ENCODE assay signal across 9 mouse cellular contexts in the genomic region with DNA sequence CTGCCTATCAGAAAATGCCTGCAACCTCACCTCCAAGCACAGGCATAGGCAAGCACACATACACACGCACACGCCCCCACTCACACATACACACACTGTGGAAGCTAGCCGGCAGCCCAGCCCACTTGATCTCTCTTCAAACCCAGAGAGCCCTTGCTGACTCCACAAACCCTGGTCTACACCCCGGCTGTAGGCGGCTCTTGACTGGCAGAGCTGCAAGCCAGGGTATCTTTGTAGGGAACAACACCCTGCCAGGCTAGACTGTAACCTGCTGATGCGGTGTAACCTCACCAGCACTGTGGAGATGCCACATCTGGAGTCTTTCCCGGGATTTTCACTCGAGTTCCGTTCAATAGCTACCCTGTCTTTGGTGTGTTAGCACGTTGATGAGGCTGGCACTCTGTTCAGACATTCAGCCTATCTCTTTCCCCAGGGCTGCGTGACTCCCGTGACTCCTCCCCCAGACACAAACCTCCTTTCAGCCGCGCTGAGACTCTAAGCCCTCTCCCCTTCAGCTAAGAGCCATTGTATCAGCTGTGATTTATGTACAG.
DNase-seq lines count a peak whose midpoint lies in the region; ATAC-seq and TF ChIP-seq lines count a peak whose summit lies in the region.
"Had no signal": no experiment of that assay in that cellular context is flagged by ENCODE, and none has a peak within 500 bp of the region (broad histone marks: within the 10 kb centered on the region; RNA-seq: fewer than 3 reads in every experiment).

No protein-coding gene starts in this region.

- TF ChIP-seq POLR2A in thymus, adult 2 months (IDR thresholded peaks at IDR 0.05; ENCODE audit: control insufficient read depth, extremely low read depth, insufficient read depth, low read length, poor library complexity), result no peak

- H3K4me3 ChIP-seq in lung, embryonic 15.5 days, result peak overlapping the region; percentile 14; the same call in 1 of the 2 replicates
- H3K4me3 ChIP-seq in stomach, embryonic 16.5 days (replicated peaks; ENCODE audit: low read length), result peak overlapping the region; percentile 18; the same call in 1 of the 2 replicates
- H3K4me3 ChIP-seq in thymus, adult 2 months (ENCODE audit: control insufficient read depth, insufficient read depth, low read length), result no peak overlapping the region

- 13% methylated on average over 14 of the region's 14 CpGs for WGBS in lung, embryonic 15.5 days
- 15% methylated on average over 14 of the region's 14 CpGs for WGBS in stomach, embryonic 16.5 days
- WGBS in thymus, adult 2 months, result 68% methylated on average over 14 of the region's 14 CpGs

- H3K36me3 ChIP-seq in lung, embryonic 15.5 days, result no peaks in the 10 kb centered on the region
- no peaks in the 10 kb centered on the region for H3K36me3 ChIP-seq in stomach, embryonic 16.5 days (ENCODE audit: control insufficient read depth, insufficient read depth, low read length)
- H3K36me3 ChIP-seq in thymus, adult 2 months (ENCODE audit: control insufficient read depth, insufficient read depth, low read length), result no peaks in the 10 kb centered on the region

- no peak for DNase-seq in lung, postnatal 10 days
- DNase-seq in layer of hippocampus, adult 18-20 months (ENCODE audit: low spot score in 2 of 2), result peak; percentile 27 to 55
- DNase-seq in mesoderm, embryonic 11.5 days (ENCODE audit: low read depth, low spot score), result peak; percentile 93
- DNase-seq in thymus, adult 18-20 months, result no peak
- no peak for DNase-seq in thymus, adult 2 months

- peak; percentile 66 for ATAC-seq in lung, embryonic 15.5 days (ENCODE audit: borderline replicate concordance, extremely low read depth, low FRiP score, low TSS enrichment)
- peak; percentile 76 for ATAC-seq in frontal cortex, adult (ENCODE audit: low TSS enrichment)
- ATAC-seq in stomach, embryonic 16.5 days (ENCODE audit: insufficient read depth, low FRiP score), result 0 out of 2 replicates have a peak, but pooled peaks have one; percentile 34

- H3K27ac ChIP-seq in lung, embryonic 15.5 days, result 0 out of 2 replicates have a peak overlapping the region, but pooled peaks have one; percentile 27
- H3K27ac ChIP-seq in stomach, embryonic 16.5 days (ENCODE audit: low read length), result no peak overlapping the region
- no peak overlapping the region for H3K27ac ChIP-seq in thymus, adult 2 months (ENCODE audit: control insufficient read depth, insufficient read depth, low read length)
- H3K27ac ChIP-seq: liver, embryonic 14.5 days had no signal

- TF ChIP-seq CTCF in thymus, adult 2 months (IDR thresholded peaks at IDR 0.05; ENCODE audit: borderline replicate concordance, control insufficient read depth, extremely low read depth, insufficient read depth, low read length, poor library complexity), result no peak

- no peak overlapping the region for H3K9ac ChIP-seq in lung, embryonic 15.5 days
- peak overlapping the region; percentile 57 for H3K9ac ChIP-seq in stomach, embryonic 16.5 days (ENCODE audit: low read length)
- H3K9ac ChIP-seq: liver, embryonic 14.5 days had no signal

- no peaks in the 10 kb centered on the region for H3K9me3 ChIP-seq in lung, embryonic 15.5 days
- no peaks in the 10 kb centered on the region for H3K9me3 ChIP-seq in stomach, embryonic 16.5 days (replicated peaks; ENCODE audit: control insufficient read depth, low read length)

- H3K4me1 ChIP-seq in lung, embryonic 15.5 days, result peaks cover 31% of the 10 kb centered on the region
- H3K4me1 ChIP-seq in stomach, embryonic 16.5 days (ENCODE audit: control insufficient read depth, insufficient read depth, low read length), result peaks cover 16% of the 10 kb centered on the region
- H3K4me1 ChIP-seq in thymus, adult 2 months (replicated peaks; ENCODE audit: control insufficient read depth, insufficient read depth, low read length), result no peaks in the 10 kb centered on the region

- H3K4me2 ChIP-seq in lung, embryonic 15.5 days, result peak overlapping the region; percentile 36
- H3K4me2 ChIP-seq in stomach, embryonic 16.5 days (ENCODE audit: low read depth, low read length), result peak overlapping the region; percentile 47

- no peaks in the 10 kb centered on the region for H3K27me3 ChIP-seq in lung, embryonic 15.5 days
- H3K27me3 ChIP-seq in stomach, embryonic 16.5 days (ENCODE audit: control insufficient read depth, insufficient read depth, low read length), result no peaks in the 10 kb centered on the region
- H3K27me3 ChIP-seq in thymus, adult 2 months (ENCODE audit: control insufficient read depth, insufficient read depth, low read length), result no peaks in the 10 kb centered on the region; the same call in 1 of the 2 replicates

Comparison
In these comparisons a context has a peak if more than half of its experiments do, and no peak if none do; other contexts are left out.
1. DNase-seq: peak in layer of hippocampus, adult 18-20 months (2 of 2) and mesoderm, embryonic 11.5 days (single experiment); none in lung, postnatal 10 days (single experiment), thymus, adult 18-20 months (0 of 2) and thymus, adult 2 months (single experiment).
2. Peak in every context shown above with its lines, with median percentiles within 50 percentile points of each other: ATAC-seq.